ENCODE assay signal across 8 mouse cellular contexts in the genomic region with DNA sequence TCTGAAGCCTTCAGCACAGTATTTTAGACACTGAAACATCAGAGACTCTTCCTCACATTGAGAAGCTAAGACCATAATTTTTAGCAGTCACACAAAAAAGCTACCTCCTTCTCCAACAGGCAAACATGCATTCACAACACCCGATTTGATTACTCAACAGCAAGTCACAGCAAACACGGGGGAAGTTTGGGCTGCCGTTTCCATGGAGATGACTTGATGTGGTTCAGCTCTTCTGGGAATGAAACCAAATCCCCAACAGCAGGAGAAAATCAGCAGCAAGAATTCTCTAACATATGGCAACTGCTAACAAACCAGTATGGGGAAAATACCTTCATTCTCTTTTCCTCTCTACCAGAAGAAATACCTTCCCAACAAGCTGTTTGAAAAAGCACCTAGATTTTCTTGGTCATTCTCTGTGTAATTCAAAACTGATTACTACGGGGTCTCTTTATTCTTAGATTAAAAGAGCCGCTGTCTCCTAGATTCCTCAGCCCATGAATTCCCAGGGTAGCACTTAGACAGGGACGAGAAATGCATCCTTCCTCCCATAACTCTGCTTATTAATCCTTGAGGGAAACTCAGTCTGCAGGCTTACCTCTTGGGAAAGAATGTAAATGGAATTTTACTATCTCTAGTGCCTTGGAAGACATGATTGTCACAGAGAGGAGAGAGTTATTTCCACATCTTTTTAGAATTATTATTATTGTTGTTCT.
DNase-seq lines count a peak whose midpoint lies in the region; ATAC-seq lines count a peak whose summit lies in the region.

No protein-coding gene starts in this region.

- no peaks in the 10 kb centered on the region for H3K27me3 ChIP-seq in lung, embryonic 15.5 days

- H3K9me3 ChIP-seq in lung, embryonic 15.5 days = no peaks in the 10 kb centered on the region

- H3K9ac ChIP-seq in lung, embryonic 15.5 days = no peak overlapping the region

- peaks cover 7% of the 10 kb centered on the region; the same call in 1 of the 2 replicates for H3K4me1 ChIP-seq in lung, embryonic 15.5 days

- 24% methylated on average over 6 of the region's 6 CpGs for WGBS in lung, embryonic 15.5 days

- no peak overlapping the region for H3K27ac ChIP-seq in lung, embryonic 15.5 days

- H3K4me3 ChIP-seq in lung, embryonic 15.5 days = no peak overlapping the region

- H3K36me3 ChIP-seq in lung, embryonic 15.5 days = no peaks in the 10 kb centered on the region

- peak; percentile 81 for ATAC-seq in lung, embryonic 15.5 days (ENCODE audit: borderline replicate concordance, extremely low read depth, low FRiP score, low TSS enrichment)

- H3K4me2 ChIP-seq in lung, embryonic 15.5 days = no peak overlapping the region

- DNase-seq in NIH3T3 (ENCODE audit: low read depth) = peak; percentile 85
- DNase-seq in cerebellum, adult 9-10 months = peak; percentile 92
- DNase-seq in forelimb bud, embryonic 11.5 days (ENCODE audit: low read depth, low spot score) = peak; percentile 80
- peak; percentile 6 to 26 for DNase-seq in kidney, postnatal 36 days
- DNase-seq in retina, postnatal 1 day = peak; percentile 51
- no peak for DNase-seq in spleen, postnatal 14 days (ENCODE audit: low spot score in 2 of 2)
- no peak for DNase-seq in testis, postnatal 10 days (ENCODE audit: low spot score)

Comparison
In these comparisons a context has a peak if more than half of its experiments do, and no peak if none do; other contexts are left out.
1. DNase-seq: peak in NIH3T3 (single experiment), cerebellum, adult 9-10 months (single experiment), forelimb bud, embryonic 11.5 days (single experiment), kidney, postnatal 36 days (2 of 2) and retina, postnatal 1 day (single experiment); none in spleen, postnatal 14 days (0 of 2) and testis, postnatal 10 days (single experiment).